Mouse (Mus musculus) left cerebral cortex, postnatal 14 days (tissue): ENCODE data around the gene Rab29. TPM values are rescaled to one million over a fixed set of nuclear protein-coding genes. Genes with fewer than 3 reads are reported as not detected.

Experiments used
- DNase-seq, 2 experiments: peaks; one replicate each; pipeline ENCODE4 v3.0.0; 2021 to 2022; ENCODE audit warnings: low spot score in 2 of 2, mixed read lengths in 1 of 2
- intact Hi-C: fragments of 180-260 bp; cut with DNase I; formaldehyde crosslinking; loops from one replicate; pipeline ENCODE4 v1.15.1; 2025
- total RNA-seq, 2 experiments: library from RNA; stranded (reverse); gene quantifications; 2 replicates each; pipeline ENCODE4 v1.2.3; 2021

Gene Rab29
- total RNA-seq, 2 experiments from 2014 or later: 5.7 to 7.7 TPM

- DNase-seq: peak; percentile 59 to 81
- intact Hi-C loops: no loop called here
Measured at GRCm38 (mm10) chr1:131910674-131911558, 43.9 kb downstream of the Rab29 start.

GRCm38 (mm10) chr1:131917634-131918033, 50.6 kb downstream of the Rab29 start:
- intact Hi-C loops: no loop called here

GRCm38 (mm10) chr1:131919052-131919451, 52.0 kb downstream of the Rab29 start:
- no peak for DNase-seq
- intact Hi-C loops: no loop called here

More at GRCm38 (mm10) chr1:131917634-131918033, 50.6 kb downstream of the Rab29 start:
- DNase-seq: no peak

GRCm38 (mm10) chr1:131922100-131922499, 55.1 kb downstream of the Rab29 start:
- intact Hi-C loops: no loop called here
- no peak for DNase-seq

Other genes with a start within 250 kb of the Rab29 start
- under 1 TPM; 0.15 to 0.21 TPM for gene Ctse, start 228.9 kb upstream of the Rab29 start, total RNA-seq
- 1 to 10 TPM; 2.7 to 3.8 TPM for gene Rab7b, start 178.5 kb upstream of the Rab29 start, total RNA-seq
- under 1 TPM; 0.21 to 0.42 TPM for gene Slc26a9, start 123.2 kb upstream of the Rab29 start, total RNA-seq
- 1 to 10 TPM in 1 of 2 experiments, under 1 TPM in 1; 0.62 to 1.4 TPM for gene Pm20d1, start 69.8 kb upstream of the Rab29 start, total RNA-seq
- 10 to 100 TPM; 49.0 to 56.7 TPM for gene Slc41a1, start 39.7 kb upstream of the Rab29 start, total RNA-seq
- gene Nucks1, start 43.3 kb downstream of the Rab29 start, total RNA-seq: 100 to 1,000 TPM; 159 to 163 TPM
- gene Slc45a3, start 95.7 kb downstream of the Rab29 start, total RNA-seq: 1 to 10 TPM in 1 of 2 experiments, under 1 TPM in 1; 0.97 to 1.8 TPM
- gene Elk4, start 140.4 kb downstream of the Rab29 start, total RNA-seq: 10 to 100 TPM; 54.5 to 58.8 TPM
- 10 to 100 TPM; 86.2 to 87.4 TPM for gene Mfsd4a, start 200.8 kb downstream of the Rab29 start, total RNA-seq